Mouse (Mus musculus): ENCODE measurements at regions not wholly inside any gene's neighbourhood (a gene's known extent, or its start where the extent isn't known, plus 50 kb on each side); places are given as distances from the start of the nearest gene placed in this dataset.

DNA sequence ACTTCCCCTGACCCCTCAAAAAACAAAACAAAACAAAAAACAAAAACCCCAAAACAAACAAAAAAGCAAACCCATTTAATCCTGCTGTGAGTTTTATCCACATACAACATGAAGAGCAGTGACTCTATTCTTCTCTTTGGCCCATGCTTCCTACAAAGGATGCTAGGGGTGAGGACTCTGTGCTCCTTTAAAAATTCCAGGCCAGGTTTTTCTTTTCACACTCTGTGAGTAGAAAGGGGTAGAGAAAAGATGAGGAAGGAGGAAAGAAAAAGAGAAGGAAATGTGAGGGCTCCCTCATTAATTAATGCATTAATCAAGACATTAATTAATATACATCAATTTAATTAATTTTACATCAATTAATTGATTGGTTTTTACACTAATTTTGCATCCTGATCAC is 82.9 kb upstream of the Phyhipl start:
- TF ChIP-seq EP300 (IDR thresholded peaks at IDR 0.05; ENCODE audit: insufficient read depth, low read depth, low read length) (no peak), CTCF (IDR thresholded peaks at IDR 0.05; ENCODE audit: low read depth, low read length) (no peak)

Measured in ES-Bruce4 (cell line).